21 mouse cellular contexts compared by ENCODE assay signal in genomic region chr5:127256947-127257610, GRCm38 (mm10). TPM values are rescaled to one million over a fixed set of nuclear protein-coding genes. Genes with fewer than 3 reads are reported as not detected.
A peak's percentile ranks its signal among the peaks of the same experiment; 100 is the strongest.
DNase-seq lines count a peak whose midpoint lies in the region; ATAC-seq lines count a peak whose summit lies in the region.
"Had no signal": no experiment of that assay in that cellular context is flagged by ENCODE, and none has a peak within 500 bp of the region (broad histone marks: within the 10 kb centered on the region; RNA-seq: fewer than 3 reads in every experiment).

No protein-coding gene starts in this region.

- peaks cover 10% of the 10 kb centered on the region for H3K9me3 ChIP-seq in forebrain, embryonic 10.5 days

- intact Hi-C loops in left cerebral cortex, postnatal 4 days (cut with DNase I): no loop called here

- peaks cover 60% of the 10 kb centered on the region for H3K36me3 ChIP-seq in forebrain, embryonic 10.5 days (replicated peaks)

- peak; percentile 69 for DNase-seq in cerebellum, adult 11-12 months
- DNase-seq in left cerebral cortex, postnatal 4 days: peak; percentile 53
- DNase-seq in left cerebral cortex, adult 8-10 months (ENCODE audit: low spot score in 2 of 2): no peak
- DNase-seq in cerebellum, adult 18-20 months: peak; percentile 70 to 71
- peak; percentile 56 to 62 for DNase-seq in cerebellum, postnatal 14 days
- DNase-seq in heart, adult 9 months (ENCODE audit: low spot score in 2 of 2): no peak
- no peak for DNase-seq in forebrain, embryonic 10.5 days (ENCODE audit: extremely low spot score, low spot score)
- DNase-seq: adrenal gland, postnatal 25 days; gastrocnemius, postnatal 25 days; heart, adult 2 months; heart, postnatal 36 days; kidney, adult 2 months; right cerebral cortex, postnatal 25 days; thymus, postnatal 25 days had no signal

- no peak overlapping the region for H3K27ac ChIP-seq in forebrain, embryonic 10.5 days
- H3K27ac ChIP-seq: forebrain, embryonic 13.5 days; heart, adult 2 months; hindbrain, embryonic 14.5 days; kidney, postnatal 0 days; macrophage had no signal

- no peak for ATAC-seq in cerebellum, adult (ENCODE audit: insufficient number of reproducible peaks, low FRiP score, low TSS enrichment)
- ATAC-seq: forebrain, embryonic 13.5 days had no signal

- no peak overlapping the region for H3K4me3 ChIP-seq in forebrain, embryonic 10.5 days
- H3K4me3 ChIP-seq: forebrain, embryonic 13.5 days; heart, adult 2 months had no signal

- WGBS in forebrain, embryonic 10.5 days: 78% methylated on average over 11 of the region's 11 CpGs

- H3K4me1 ChIP-seq in forebrain, embryonic 10.5 days: peaks cover 5% of the 10 kb centered on the region; the same call in 1 of the 2 replicates
- H3K4me1 ChIP-seq: forebrain, embryonic 13.5 days had no signal

- no peaks in the 10 kb centered on the region for H3K27me3 ChIP-seq in forebrain, embryonic 10.5 days (ENCODE audit: poor library complexity, severe bottlenecking)
- H3K27me3 ChIP-seq: forebrain, embryonic 13.5 days had no signal

RNA-seq across cellular contexts. Expression of gene Tmem132c, which starts 15.5 kb away (rescaled TPM):
- total RNA-seq in left cerebral cortex, postnatal 4 days (2021): 10 to 100 TPM; 10.4 to 11.6 TPM
- 1 to 10 TPM; 5.6 to 6.3 (median 6.2) TPM for total RNA-seq in left cerebral cortex, adult 8-10 months (2022)
- polyA plus RNA-seq in forebrain, embryonic 10.5 days (2016; fragmentation: Nextera tagmentation; extraction: Ambion mirVana): 27.9 and 28.2 TPM in 2 replicates
- total RNA-seq: monocyte, adult 5-6 weeks had no signal
- polyA plus RNA-seq: liver, adult 2 months; macrophage had no signal

Comparison
In these comparisons a context has a peak if more than half of its experiments do, and no peak if none do; other contexts are left out.
1. DNase-seq: peak in cerebellum, adult 11-12 months (single experiment), left cerebral cortex, postnatal 4 days (single experiment), cerebellum, adult 18-20 months (2 of 2) and cerebellum, postnatal 14 days (2 of 2); none in left cerebral cortex, adult 8-10 months (0 of 2), heart, adult 9 months (0 of 2) and forebrain, embryonic 10.5 days (single experiment).